Mouse (Mus musculus): Measurements from ENCODE around the gene Fblim1. TPM values are rescaled to one million over a fixed set of nuclear protein-coding genes. Genes with fewer than 3 reads are reported as not detected.

The Fblim1 gene
- 1.3 TPM for polyA plus RNA-seq (2014; fragmentation: Illumina TruSeq; extraction: RNeasy Lipid Tissue Mini Kit (QIAGEN cat#74804); ENCODE audit: low read depth, low replicate concordance)

DNA sequence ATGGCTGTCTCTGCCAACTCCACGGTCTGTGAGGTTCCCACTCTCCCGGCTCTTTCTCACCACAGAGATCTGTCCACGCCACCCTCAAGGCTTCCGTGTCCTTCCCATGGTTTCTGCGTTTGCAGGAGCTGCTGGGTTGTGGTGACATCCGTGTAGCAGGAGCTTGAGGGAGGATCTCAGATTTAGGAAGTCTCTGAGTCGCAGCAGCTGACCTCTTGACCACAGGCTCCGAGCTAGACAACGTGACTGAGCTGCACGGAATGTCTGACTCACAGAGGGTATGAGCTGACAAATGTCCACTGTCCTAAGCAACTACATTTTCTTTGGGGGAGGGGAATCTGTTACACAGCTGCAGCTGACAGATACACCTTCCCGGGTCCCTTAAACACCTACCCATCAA is at the start of gene Fblim1:
Gene Fblim1 (minus strand): TSS at position 236 of the 400 bp plus-strand sequence.

DNA sequence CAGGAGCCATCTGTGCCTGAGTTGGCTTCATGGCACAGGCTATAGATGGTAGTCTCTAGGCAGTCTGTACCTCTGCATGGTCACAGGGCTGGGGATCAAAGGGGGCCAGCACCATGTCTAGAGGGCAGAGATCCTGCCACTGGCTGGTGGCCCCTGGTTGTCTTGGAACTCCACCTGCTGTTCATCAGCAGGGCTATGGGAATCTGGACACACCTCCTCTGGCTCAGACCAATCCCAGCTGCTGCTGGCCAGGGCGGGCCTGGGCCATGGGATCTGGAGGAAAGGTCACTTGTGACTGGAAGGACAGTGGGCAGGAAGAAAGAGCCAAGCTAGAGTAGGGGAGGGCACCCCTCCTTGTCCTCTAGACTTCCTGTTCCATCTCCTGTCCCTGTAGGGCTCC is 17.8 kb upstream of the Fblim1 start, which contains the start of gene Slc25a34:
Gene Slc25a34 (minus strand): TSS at position 156 of the 400 bp plus-strand sequence.

DNA sequence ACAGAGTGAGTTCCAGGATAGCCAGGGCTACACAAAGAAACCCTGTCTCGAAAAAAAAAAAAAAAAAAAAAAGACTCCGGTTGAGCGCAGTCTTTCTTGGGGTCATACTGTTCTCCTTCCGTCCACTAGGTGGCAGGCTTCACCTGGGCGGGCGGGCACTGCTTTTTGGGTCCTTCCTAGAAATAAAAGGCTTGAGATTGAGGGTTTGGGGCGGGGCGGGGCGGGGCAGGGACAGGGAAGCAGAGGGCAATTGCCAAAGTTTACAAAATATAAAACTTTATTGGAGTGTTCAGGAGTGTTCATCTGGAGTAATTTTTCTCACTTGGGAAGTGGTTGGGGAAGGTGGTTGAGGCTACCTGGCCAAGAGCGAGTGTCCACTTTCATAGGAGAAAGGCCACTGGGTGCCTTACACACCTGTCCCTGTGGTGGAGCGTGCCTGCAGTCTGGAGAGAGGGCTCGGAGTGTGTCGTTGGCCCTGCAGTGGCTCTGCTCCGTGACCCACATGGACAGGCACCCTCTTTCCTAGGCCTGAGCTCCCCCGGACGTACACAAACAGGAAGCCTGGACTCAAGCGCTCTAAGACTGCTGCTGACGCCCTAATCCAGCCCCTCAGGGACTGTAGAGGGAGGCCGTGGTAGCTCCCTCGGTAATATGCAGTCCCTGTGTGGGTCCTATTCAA is 12.8 kb upstream of the Fblim1 start, which contains the start of gene Tmem82:
Gene Tmem82 (minus strand): TSS at position 69 of the 679 bp plus-strand sequence.

DNA sequence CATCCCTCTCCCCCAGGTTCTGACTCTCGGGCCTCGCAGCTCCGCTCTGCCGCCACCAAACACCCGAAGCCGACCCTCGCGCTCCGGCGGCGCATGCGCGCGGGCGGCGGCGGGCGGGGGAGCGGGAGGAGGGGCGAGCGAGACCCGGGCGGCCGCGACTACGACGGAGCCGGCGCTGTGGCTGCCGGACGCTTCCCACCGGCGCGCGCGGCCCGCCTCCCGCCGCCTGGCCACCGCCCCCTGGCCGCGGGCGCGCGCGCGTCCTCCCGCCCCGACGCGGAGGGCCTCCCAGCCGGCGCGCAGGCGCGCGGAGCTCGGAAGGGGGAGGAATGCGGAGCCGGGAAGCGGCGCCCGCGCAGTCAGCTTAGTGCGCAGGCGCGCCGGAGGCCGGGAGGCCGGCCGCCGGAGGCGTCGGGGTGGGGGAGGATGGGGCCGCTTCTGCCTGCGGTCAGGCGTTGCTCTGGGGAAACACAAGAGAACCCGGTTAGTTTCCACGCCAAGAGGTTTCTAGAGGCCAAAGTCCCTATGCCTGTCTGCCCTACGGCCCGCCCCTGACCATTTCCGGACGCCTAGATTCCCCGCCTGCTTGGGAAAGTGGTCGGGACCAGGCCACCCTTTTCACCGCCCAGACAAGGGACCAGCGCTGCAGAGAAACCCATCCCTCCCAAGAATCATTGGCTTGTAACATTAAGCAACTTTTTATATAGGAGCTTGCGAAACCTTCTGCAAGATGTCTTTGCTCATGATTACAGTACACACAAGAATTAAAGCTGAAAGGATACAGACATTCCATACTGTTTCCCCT is 67.3 kb downstream of the Fblim1 start, which contains the start of gene Spen:
Gene Spen (minus strand): TSS at position 190 of the 805 bp plus-strand sequence.

Other genes with a start within 250 kb of the Fblim1 start
- not detected for gene Fam131c, start 237.9 kb downstream of the Fblim1 start, polyA plus RNA-seq (2014; fragmentation: Illumina TruSeq; extraction: RNeasy Lipid Tissue Mini Kit (QIAGEN cat#74804); ENCODE audit: low read depth, low replicate concordance)
- gene Clcnka, start 207.4 kb downstream of the Fblim1 start, polyA plus RNA-seq (2014; fragmentation: Illumina TruSeq; extraction: RNeasy Lipid Tissue Mini Kit (QIAGEN cat#74804); ENCODE audit: low read depth, low replicate concordance) = not detected
- not detected for gene Clcnkb, start 190.1 kb downstream of the Fblim1 start, polyA plus RNA-seq (2014; fragmentation: Illumina TruSeq; extraction: RNeasy Lipid Tissue Mini Kit (QIAGEN cat#74804); ENCODE audit: low read depth, low replicate concordance)
- gene Hspb7, start 185.3 kb downstream of the Fblim1 start, polyA plus RNA-seq (2014; fragmentation: Illumina TruSeq; extraction: RNeasy Lipid Tissue Mini Kit (QIAGEN cat#74804); ENCODE audit: low read depth, low replicate concordance) = 0.67 TPM
- not detected for gene Srarp, start 170.0 kb downstream of the Fblim1 start, polyA plus RNA-seq (2014; fragmentation: Illumina TruSeq; extraction: RNeasy Lipid Tissue Mini Kit (QIAGEN cat#74804); ENCODE audit: low read depth, low replicate concordance)
- 0.36 TPM for gene Zbtb17, start 161.4 kb downstream of the Fblim1 start, polyA plus RNA-seq (2014; fragmentation: Illumina TruSeq; extraction: RNeasy Lipid Tissue Mini Kit (QIAGEN cat#74804); ENCODE audit: low read depth, low replicate concordance)
- 5.4 TPM for gene Spen, start 67.5 kb downstream of the Fblim1 start, polyA plus RNA-seq (2014; fragmentation: Illumina TruSeq; extraction: RNeasy Lipid Tissue Mini Kit (QIAGEN cat#74804); ENCODE audit: low read depth, low replicate concordance)
- gene Tmem82, start 12.5 kb upstream of the Fblim1 start, polyA plus RNA-seq (2014; fragmentation: Illumina TruSeq; extraction: RNeasy Lipid Tissue Mini Kit (QIAGEN cat#74804); ENCODE audit: low read depth, low replicate concordance) = 0.42 TPM
- 0.13 TPM for gene Slc25a34, start 17.7 kb upstream of the Fblim1 start, polyA plus RNA-seq (2014; fragmentation: Illumina TruSeq; extraction: RNeasy Lipid Tissue Mini Kit (QIAGEN cat#74804); ENCODE audit: low read depth, low replicate concordance)
- 2.8 TPM for gene Plekhm2, start 58.8 kb upstream of the Fblim1 start, polyA plus RNA-seq (2014; fragmentation: Illumina TruSeq; extraction: RNeasy Lipid Tissue Mini Kit (QIAGEN cat#74804); ENCODE audit: low read depth, low replicate concordance)
- 0.28 TPM for gene Rsc1a1, start 79.5 kb upstream of the Fblim1 start, polyA plus RNA-seq (2014; fragmentation: Illumina TruSeq; extraction: RNeasy Lipid Tissue Mini Kit (QIAGEN cat#74804); ENCODE audit: low read depth, low replicate concordance)
- 5.7 TPM for gene Ddi2, start 117.3 kb upstream of the Fblim1 start, polyA plus RNA-seq (2014; fragmentation: Illumina TruSeq; extraction: RNeasy Lipid Tissue Mini Kit (QIAGEN cat#74804); ENCODE audit: low read depth, low replicate concordance)
- not detected for gene Agmat, start 140.6 kb upstream of the Fblim1 start, polyA plus RNA-seq (2014; fragmentation: Illumina TruSeq; extraction: RNeasy Lipid Tissue Mini Kit (QIAGEN cat#74804); ENCODE audit: low read depth, low replicate concordance)
- gene Dnajc16, start 184.8 kb upstream of the Fblim1 start, polyA plus RNA-seq (2014; fragmentation: Illumina TruSeq; extraction: RNeasy Lipid Tissue Mini Kit (QIAGEN cat#74804); ENCODE audit: low read depth, low replicate concordance) = 3.8 TPM
- gene Casp9, start 187.5 kb upstream of the Fblim1 start, polyA plus RNA-seq (2014; fragmentation: Illumina TruSeq; extraction: RNeasy Lipid Tissue Mini Kit (QIAGEN cat#74804); ENCODE audit: low read depth, low replicate concordance) = 4.0 TPM
- not detected for gene Cela2a, start 220.1 kb upstream of the Fblim1 start, polyA plus RNA-seq (2014; fragmentation: Illumina TruSeq; extraction: RNeasy Lipid Tissue Mini Kit (QIAGEN cat#74804); ENCODE audit: low read depth, low replicate concordance)
- gene Ctrc, start 240.3 kb upstream of the Fblim1 start, polyA plus RNA-seq (2014; fragmentation: Illumina TruSeq; extraction: RNeasy Lipid Tissue Mini Kit (QIAGEN cat#74804); ENCODE audit: low read depth, low replicate concordance) = not detected

Measured in testis, adult 10 weeks (tissue).